Mouse (Mus musculus) MEL (cell line): ENCODE data around the gene Vmn1r74. TPM values are rescaled to one million over a fixed set of nuclear protein-coding genes. Genes with fewer than 3 reads are reported as not detected.

Experiments
- polyA plus RNA-seq, 2 experiments: library from polyadenylated mRNA; stranded (reverse) in 1 of 2; unstranded in 1 of 2; fragments of >175 nt in 1 of 2; fragments of >200 nt in 1 of 2; gene quantifications; 2 replicates each; pipeline versions ENCODE4 v1.2.1 to v1.2.4; 2012; ENCODE audit warnings: low replicate concordance in 2 of 2, low read depth in 1 of 2; ENCODE audit not compliant: insufficient read length in 2 of 2, insufficient read depth in 1 of 2, missing spikeins in 1 of 2
- total RNA-seq: library from RNA; depleted of rRNA; stranded (reverse); fragments of 300-350 nt; gene quantifications from 2 replicates; pipeline ENCODE4 v1.2.3, GENCODE M21; 2012; rRNA removed

Vmn1r74 gene
- total and polyA plus RNA-seq, 3 experiments, result not detected

Other genes starting within 250 kb of the Vmn1r74 start
- not detected in 2 replicates for gene Zscan4-ps3, start 224.7 kb upstream of the Vmn1r74 start, total RNA-seq
- not detected for gene Zscan4-ps3, start 224.7 kb upstream of the Vmn1r74 start, polyA plus RNA-seq
- not detected in 2 replicates for gene Vmn1r72, start 153.8 kb upstream of the Vmn1r74 start, total RNA-seq
- gene Vmn1r72, start 153.8 kb upstream of the Vmn1r74 start, polyA plus RNA-seq, result not detected
- gene Vmn1r73, start 103.7 kb upstream of the Vmn1r74 start, total RNA-seq, result not detected in 2 replicates
- gene Vmn1r73, start 103.7 kb upstream of the Vmn1r74 start, polyA plus RNA-seq, result not detected
- gene Vmn1r75, start 40.6 kb downstream of the Vmn1r74 start, total RNA-seq, result not detected in 2 replicates
- gene Vmn1r75, start 40.6 kb downstream of the Vmn1r74 start, polyA plus RNA-seq, result not detected
- not detected in 2 replicates for gene Vmn1r76, start 104.2 kb downstream of the Vmn1r74 start, total RNA-seq
- not detected for gene Vmn1r76, start 104.2 kb downstream of the Vmn1r74 start, polyA plus RNA-seq
- gene Vmn1r77, start 202.8 kb downstream of the Vmn1r74 start, total RNA-seq, result not detected in 2 replicates
- not detected for gene Vmn1r77, start 202.8 kb downstream of the Vmn1r74 start, polyA plus RNA-seq